Mouse (Mus musculus): Measurements from ENCODE around the gene Wasf2. TPM values are rescaled to one million over a fixed set of nuclear protein-coding genes. Genes with fewer than 3 reads are reported as not detected.

The Wasf2 gene
- polyA plus RNA-seq (2012), result 50.3 and 57.3 TPM in 2 replicates

DNA sequence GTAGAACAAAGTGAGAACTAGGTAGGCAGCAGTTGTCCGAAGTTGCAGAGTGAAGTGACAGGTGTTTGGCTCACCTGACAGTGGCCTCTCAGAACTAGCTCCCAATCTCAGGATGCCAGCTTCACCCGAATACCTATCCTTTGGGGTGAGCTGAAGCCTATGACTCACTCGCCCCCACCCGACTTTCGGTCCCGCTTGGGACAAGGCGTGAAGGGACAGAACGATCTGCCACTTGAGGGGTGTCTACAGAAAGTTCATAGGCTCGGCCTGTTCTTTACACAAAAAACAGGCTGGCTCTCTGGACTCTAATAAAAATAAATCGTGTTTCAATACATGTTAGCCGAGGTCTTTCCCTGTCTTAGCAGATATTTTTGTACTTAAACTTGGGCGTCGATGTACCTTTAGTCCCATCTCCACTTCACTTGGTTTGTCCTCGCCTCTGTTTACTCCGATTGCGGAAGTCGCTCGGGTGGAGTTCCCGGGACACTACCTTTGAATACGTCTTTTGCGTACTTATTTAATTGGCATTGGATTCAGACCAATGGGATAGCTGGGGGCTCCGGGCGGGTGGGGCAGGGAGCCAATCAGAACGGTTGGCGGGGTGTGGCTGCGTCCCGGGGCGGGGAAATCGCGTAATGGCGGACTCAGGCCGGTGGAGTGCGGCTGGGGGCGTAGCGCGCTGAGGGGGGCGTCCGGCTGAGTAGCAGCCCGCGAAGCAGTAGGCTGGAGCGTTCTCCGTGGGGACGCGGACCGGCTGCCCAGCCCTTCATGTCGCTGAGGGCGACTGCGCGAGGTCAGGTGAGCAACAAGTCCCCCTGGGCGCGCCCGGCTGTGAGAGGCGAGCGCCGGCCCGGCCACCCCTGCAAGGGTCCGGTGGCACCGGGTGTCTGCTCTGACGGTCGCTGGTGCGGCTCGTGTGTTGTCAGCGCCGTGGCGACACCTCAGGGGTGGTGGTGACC is at the start of gene Wasf2:
Gene Wasf2 (plus strand): TSS at position 575 of the 959 bp plus-strand sequence.
- no peak for TF ChIP-seq GATA1 (IDR thresholded peaks at IDR 0.05; ENCODE audit: low read length)

DNA sequence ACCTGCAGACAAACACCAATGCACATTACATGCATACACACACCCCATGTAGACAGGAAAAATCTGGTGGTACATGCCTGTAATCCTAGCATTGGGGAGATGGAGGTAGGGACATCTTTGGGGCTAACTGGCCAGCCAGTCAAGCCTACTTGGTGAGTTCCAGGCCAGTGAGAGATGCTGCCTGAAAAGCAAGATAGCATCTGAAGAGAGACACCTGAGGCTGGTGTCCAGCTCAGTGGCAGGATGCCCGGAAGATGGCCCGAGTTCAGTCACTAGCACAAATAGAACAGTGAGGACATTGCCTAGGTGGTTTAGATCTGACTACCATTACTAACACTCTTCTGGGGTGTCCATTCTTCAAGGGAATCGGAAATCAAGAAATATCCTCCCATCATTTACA is 49.4 kb upstream of the Wasf2 start:
- TF ChIP-seq GATA1 (IDR thresholded peaks at IDR 0.05; ENCODE audit: low read length), result no peak

DNA sequence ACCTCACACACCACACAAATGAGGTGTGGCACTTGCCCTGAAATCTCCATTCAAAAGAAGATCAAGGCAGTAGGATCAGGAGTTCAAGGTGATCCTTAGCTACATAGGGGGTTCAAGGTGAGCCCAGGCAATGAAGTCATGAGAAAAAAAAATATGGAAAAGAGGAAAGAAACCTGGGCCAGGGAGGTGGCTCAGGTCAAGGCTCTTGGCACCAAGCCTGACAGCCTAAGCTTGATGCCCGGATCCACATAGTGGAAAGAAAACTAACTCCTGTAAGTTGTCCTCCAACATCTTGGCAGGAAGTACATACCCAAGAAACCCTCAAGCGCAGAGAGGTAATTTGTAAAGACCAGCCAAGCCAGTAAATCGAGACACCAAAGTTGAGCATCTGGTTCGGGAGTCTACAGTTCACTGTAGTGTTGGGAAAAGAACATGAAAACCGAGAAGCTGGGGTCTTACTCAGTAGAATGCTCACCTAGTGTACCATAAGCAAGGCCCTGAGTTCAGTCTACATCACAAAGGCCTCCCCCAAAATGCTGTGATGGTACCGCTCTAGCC is 48.0 kb upstream of the Wasf2 start:
- TF ChIP-seq GATA1 (IDR thresholded peaks at IDR 0.05; ENCODE audit: low read length), result no peak

DNA sequence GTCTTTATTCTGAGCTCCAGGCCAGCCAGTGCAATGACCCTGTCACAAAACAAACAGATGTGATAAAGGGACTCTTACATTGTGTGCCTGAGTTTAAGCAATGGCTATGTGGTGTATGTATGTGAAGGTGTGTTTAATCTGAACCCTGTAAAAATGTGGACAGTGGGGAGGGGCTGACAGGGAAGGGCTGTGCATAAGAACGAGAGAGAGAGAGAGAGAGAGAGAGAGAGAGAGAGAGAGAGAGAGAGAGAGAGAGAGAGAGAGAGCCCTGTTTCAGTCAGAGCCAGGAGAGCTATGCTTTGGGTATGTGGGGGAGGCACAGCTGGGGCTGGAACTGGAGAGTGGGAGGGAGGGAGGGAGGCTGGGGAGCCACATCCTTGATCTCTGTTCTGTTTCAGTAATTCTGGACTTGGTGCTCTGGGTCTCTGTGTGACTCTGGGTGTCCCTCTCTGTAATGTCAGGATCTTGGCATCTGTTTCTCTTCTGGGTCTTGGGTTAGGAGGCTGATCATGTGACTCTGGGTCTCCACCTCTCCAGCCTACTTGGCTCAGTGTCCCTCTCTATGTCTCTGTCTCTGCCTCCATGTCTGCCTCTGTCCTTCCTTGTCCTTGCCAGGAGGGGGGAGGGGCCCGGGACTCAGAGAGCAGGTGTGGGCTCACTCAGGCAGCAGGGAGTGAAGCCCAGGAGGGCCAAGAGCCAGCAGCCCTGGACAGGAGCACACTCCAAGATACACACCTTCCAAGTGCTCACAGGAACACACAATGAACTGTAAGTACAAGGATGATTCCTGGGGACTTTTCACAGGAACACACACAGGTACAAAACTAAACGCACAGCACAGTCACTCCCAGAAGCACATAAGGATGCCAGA is 46.1 kb upstream of the Wasf2 start:
- no peak for TF ChIP-seq GATA1 (IDR thresholded peaks at IDR 0.05; ENCODE audit: low read length)

DNA sequence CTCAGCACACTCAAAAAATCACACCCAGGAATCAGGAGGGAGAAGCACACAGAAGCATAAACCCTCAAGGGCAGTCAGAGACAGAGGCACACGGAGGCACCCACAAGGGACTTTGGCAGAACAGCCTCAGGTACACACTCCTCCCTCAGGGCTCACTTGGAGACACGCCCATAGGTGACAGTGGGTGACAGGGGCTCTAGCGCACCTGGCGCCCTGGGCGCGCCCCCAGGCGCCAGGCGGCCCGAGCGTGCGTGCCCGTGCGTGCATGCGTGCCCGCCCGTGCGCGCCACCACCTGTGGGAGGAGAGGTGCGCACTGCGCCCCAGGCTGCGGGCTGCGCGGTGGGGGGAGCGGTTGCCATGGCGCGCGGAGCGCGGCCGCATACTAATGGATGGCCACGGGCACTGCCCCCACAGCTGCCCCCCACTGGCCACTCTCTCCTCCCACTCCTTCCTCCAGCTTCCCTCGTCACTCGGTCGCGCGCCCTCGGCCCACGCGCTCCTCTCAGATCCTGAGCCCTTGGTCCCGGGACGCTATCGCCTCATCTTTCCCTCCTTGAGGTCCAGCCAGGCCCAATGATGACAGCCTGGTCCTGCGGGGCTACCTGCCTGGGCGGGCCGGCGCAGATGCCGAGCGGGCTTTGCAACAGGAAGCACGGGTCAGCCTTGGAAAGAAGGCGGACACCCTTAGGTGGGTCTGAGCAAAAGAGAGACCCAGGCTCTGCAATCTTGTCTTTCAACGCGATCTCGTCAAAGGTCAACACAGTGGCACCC is 45.1 kb upstream of the Wasf2 start:
- TF ChIP-seq GATA1 (IDR thresholded peaks at IDR 0.05; ENCODE audit: low read length), result no peak

DNA sequence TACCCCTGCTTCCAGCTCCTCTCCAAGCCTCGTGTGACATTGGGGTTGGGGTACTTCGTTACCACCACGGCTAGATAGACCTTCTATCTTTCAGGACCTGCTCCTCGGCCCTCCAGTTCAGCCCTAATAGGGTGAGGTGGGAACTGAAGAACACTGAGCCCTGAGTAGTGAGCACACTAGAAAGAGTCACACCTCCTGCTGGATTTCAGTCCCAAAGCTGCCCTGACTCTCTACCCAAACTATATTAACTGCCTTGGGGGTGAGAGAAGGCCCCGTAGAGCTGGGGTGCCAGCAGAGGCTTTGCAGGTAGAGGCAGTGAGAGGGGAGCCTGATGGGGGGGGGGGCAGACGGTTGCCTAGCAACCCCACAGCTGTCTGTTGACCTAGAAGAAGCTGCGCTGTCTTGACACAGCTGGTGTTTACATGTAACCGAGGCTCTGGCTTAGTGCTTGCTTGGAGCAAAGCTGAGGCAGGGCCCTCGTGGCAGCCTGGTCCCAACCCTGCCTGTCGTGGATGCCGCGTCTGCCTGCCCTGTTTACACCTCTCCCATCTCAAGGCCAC is 44.4 kb upstream of the Wasf2 start:
- no peak for TF ChIP-seq GATA1 (IDR thresholded peaks at IDR 0.05; ENCODE audit: low read length)

DNA sequence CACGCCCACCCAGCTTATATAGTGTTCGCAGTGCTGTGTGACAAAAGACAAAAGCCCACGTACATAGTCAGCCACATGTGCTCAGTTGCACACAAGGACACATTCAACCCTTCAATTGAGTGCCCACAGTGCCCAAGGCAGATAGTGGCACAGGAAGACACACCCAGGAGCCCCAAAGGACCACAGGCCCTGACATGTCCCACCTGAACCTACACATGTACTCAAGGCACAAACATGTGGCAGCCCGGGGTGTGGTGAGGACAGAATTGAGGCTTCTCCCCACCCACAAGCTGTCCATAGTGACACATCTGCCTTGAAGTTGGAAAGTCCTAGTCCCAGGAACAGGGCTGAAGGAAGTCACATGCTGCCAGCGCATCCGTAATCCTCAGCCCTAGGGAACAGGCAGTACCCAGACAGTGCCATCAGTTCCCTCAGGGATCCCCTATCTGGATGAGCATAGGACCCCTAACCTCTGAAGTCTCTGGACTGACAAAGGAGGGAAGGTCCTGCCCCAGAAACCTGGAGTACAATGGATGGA is 43.1 kb upstream of the Wasf2 start:
- no peak for TF ChIP-seq GATA1 (IDR thresholded peaks at IDR 0.05; ENCODE audit: low read length)

DNA sequence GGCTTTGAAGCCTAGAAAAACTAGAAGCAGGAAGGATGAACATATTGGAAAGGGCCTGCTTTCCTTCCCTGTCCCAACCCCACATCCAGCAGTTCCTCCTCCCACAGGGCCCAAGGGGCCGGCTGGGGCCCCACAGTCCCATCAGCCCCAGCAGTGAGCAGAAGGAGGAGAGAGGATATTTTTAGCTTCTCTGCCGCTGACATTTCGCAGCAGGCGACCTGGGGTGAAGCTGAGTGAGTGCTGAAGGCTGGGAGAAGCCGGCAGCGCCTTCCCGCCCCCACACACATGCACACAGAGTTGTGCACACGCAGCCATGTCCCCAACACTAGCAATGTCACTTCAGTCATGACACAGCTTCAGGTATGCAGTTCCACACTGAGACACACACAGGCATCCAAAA is 42.5 kb upstream of the Wasf2 start:
- TF ChIP-seq GATA1 (IDR thresholded peaks at IDR 0.05; ENCODE audit: low read length), result no peak

DNA sequence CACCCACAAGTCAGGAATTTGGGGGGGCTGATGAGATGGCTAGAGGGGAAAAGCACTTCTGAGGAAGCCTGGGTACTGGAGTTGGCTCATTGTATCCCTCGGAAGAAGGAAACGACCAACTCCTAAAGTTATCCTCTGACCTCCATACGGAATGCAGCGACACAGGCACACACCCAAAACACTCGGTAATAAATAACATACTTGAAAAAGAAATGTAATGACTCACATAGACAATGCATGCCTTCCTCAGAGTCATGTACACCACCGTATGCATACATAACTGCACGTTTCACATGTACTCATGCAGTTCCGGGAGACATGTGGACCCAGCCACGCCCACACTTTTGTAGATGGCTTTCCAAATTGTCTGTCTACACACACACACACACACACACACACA is 41.0 kb upstream of the Wasf2 start:
- TF ChIP-seq GATA1 (IDR thresholded peaks at IDR 0.05; ENCODE audit: low read length), result no peak

DNA sequence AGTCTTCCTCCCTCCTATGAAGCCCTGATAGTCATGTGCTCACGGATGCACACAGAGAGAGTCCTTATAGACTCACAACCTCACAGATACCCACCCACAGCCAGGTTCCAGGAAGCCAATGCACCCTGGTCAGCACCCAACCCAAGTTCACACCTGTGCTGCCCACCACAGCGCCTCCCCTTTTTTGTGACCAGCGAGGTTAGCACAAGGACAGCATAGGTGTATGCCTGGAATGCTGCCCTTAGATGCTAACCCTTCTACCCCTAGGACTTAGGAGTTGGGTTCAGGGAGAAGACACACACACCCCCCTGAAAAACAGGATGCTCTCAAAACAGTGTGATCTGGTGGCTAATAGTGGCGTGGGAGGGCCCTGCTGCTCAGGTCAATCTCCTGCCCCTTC is 40.5 kb upstream of the Wasf2 start:
- TF ChIP-seq GATA1 (IDR thresholded peaks at IDR 0.05; ENCODE audit: low read length), result no peak

DNA sequence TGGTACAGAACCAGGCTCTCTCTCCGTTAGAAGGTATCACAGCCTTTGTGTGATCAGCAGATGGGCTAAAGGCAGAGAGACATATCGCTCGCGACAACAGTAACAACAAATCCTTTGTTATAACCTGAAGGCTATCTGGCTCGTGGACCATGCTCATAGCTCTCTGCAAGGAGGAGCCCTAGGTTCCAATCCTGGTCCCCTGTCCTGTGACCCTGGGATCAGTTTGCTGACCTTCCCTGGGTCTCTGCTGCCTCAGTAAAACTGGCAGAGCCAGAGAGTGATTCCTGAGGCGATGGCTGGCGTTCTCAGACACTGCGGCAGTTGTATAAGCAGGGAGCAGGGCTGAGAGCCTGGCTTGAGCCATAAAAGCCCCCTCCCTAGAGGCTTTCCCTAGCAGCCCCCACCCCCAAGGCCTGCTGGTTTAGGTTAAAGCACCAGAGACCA is 40.0 kb upstream of the Wasf2 start:
- no peak for TF ChIP-seq GATA1 (IDR thresholded peaks at IDR 0.05; ENCODE audit: low read length)

DNA sequence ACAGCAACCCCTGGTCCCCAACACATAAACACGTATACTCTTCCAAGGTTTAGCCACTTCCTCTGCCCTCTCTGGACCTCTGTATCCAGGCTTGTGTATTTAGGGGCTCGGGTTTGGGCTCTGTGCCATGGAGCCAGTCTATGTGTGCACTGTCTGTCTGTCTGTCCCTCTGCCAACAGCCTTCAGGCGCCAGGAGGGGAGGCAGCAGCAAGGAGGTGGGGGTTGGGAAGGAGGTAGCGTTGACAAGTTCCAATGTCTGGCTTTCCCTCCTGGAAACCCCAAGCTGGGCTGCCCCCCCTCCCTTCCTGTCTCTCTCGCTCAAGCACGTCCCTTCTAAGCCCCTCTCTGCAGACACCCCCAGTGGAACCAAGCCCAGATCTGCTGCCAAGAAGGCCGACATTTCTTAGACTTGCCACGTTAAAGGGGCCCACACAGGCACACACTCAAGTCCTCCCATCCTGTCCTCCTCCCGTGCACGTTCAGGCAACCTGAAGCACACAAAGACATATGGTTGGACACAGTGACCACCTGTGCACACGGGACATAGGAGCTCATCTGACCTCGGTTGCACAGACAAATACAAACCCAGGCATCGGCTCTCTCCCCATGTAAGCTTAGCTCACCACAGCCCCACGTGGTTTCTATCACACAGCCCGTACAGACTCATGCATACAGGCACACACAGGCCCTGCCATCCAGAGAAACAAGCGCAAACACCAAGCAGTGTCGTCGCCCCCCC is 39.4 kb upstream of the Wasf2 start:
- no peak for TF ChIP-seq GATA1 (IDR thresholded peaks at IDR 0.05; ENCODE audit: low read length)

DNA sequence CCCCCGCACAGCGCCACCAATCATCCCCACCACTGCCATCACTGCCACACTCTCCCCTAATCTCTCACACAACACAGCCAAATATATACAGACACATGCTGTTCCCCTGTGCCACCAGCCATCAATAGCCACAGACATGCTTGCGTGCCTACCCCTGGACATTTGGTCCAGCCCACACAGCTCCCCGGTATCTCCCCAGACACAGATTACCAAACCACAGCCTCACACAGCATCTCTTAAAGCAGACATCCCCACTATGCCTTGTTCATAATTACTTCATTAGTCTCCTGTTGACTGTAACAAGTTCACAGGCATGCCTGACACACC is 38.9 kb upstream of the Wasf2 start:
- no peak for TF ChIP-seq GATA1 (IDR thresholded peaks at IDR 0.05; ENCODE audit: low read length)

DNA sequence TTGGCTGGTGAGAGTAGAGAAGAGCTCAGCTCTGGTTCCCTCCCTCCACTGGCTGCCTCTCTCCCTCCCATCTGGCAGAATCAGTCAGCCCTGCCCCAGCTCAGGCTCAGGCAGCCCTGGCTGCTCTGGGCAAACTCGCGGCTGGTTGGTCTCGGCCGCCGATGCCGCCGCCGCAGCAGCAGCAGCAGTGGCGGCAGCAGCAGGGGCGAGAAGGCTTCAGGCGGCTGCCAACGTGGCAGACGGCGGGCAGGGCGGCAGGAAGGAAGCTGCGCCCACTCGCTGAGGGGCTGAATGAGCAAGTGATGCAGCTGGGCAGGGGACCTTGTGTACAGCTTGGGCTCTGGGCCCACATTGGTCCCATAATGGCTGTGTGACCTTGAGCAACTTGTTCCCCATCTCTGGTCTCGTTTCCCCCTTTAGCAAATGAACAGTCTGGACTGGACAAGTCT is 37.8 kb upstream of the Wasf2 start:
- no peak for TF ChIP-seq GATA1 (IDR thresholded peaks at IDR 0.05; ENCODE audit: low read length)

Data from G1E-ER4 (cell line).